Mouse (Mus musculus): ENCODE results near the gene Syt7.

GRCm38 (mm10) chr19:10359105-10359946 is 29.6 kb upstream of the Syt7 start:
- no peak for TF ChIP-seq CTCF (IDR thresholded peaks at IDR 0.05; ENCODE audit: low read depth, low read length)
- no peak for TF ChIP-seq TAL1 (conservative IDR thresholded peaks at IDR 0.05; ENCODE audit: low read depth, low read length)
- TF ChIP-seq POLR2AphosphoS5 (IDR thresholded peaks at IDR 0.05; ENCODE audit: insufficient replicate concordance, low read depth, low read length): no peak
- TF ChIP-seq GATA1 (IDR thresholded peaks at IDR 0.05; ENCODE audit: borderline replicate concordance, low read length): no peak
- no peak for TF ChIP-seq GATA2 (IDR thresholded peaks at IDR 0.05; ENCODE audit: borderline replicate concordance, low read depth, low read length)

Data from G1E (cell line).